Mouse (Mus musculus) lung, adult 2 months (tissue): ENCODE measurements around the gene Anxa4.

ENCODE experiments used
- CTCF ChIP-seq: fragments of 200-500 bp; IDR thresholded peaks from 2 replicates; pipeline ENCODE4 v1.5.1; 2011; ENCODE audit warnings: mild to moderate bottlenecking, low read length, control low read depth; ENCODE audit not compliant: insufficient read depth
- POLR2A ChIP-seq: fragments of 200-500 bp; IDR thresholded peaks from 2 replicates; pipeline ENCODE4 v1.6.1; 2011; ENCODE audit warnings: low read depth, mild to moderate bottlenecking, control low read depth, low read length, borderline replicate concordance; ENCODE audit errors: extremely low read depth

- TF ChIP-seq CTCF (no peak), POLR2A (no peak)
Observed at GRCm38 (mm10) chr6:86790351-86790943, 2.9 kb downstream of the Anxa4 start.
